Mouse (Mus musculus) kidney, postnatal 14 days (tissue): ENCODE measurements at regions not wholly inside any gene's neighbourhood (a gene's known extent, or its start where the extent isn't known, plus 50 kb on each side); places are given as distances from the start of the nearest gene placed in this dataset.

Experiments used
- DNase-seq: peaks from one replicate; pipeline ENCODE4 v3.0.0; 2022; ENCODE audit warnings: mixed read lengths

GRCm38 (mm10) chr17:14764796-14765195 lies 70.8 kb upstream of the Thbs2 start:
- no peak for DNase-seq

GRCm38 (mm10) chr17:14753095-14753494 lies 59.1 kb upstream of the Thbs2 start:
- peak; percentile 74 for DNase-seq

GRCm38 (mm10) chr17:14750519-14751145 lies 56.6 kb upstream of the Thbs2 start:
- DNase-seq = no peak

DNA sequence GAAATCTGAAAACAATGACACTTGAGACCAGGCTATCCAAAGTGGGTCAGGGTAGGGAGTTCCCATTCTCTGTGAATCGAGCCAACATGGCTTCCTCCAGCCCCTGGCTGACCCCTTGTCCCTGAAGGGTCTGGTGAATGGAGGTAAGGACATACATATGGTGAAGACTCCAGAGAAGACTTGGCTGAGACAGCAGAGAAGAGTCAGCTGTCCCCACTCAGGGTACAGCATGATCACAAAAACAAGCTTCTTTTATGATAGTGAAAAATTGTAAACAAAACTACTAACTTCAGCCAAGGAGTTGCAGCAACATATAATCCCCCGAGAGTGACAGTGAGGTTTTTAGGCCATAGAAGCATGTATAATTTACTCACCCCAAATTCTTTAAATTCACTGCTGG lies 55.2 kb upstream of the Thbs2 start:
- peak; percentile 42 for DNase-seq

GRCm38 (mm10) chr17:14747255-14747869 lies 53.3 kb upstream of the Thbs2 start:
- no peak for DNase-seq

DNA sequence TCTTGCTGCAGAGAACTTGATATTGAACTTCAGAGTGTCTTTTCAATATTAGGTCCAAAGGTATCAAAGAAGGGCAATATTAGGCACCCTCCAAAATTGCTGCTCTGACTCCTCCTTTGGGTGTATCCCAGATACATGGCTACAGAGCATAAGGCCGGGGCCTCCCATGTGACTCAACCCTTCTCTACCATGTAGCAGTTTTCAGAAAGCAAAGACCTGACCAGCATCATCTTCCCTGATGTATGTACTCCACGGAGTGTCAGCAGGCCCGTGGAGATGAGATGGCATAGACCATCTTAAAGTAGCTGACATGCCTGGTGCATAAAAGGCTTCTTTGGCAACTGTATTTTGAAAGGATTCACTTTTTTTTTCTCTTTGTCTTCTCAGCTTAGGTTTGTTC lies 51.5 kb upstream of the Thbs2 start:
- DNase-seq = no peak

DNA sequence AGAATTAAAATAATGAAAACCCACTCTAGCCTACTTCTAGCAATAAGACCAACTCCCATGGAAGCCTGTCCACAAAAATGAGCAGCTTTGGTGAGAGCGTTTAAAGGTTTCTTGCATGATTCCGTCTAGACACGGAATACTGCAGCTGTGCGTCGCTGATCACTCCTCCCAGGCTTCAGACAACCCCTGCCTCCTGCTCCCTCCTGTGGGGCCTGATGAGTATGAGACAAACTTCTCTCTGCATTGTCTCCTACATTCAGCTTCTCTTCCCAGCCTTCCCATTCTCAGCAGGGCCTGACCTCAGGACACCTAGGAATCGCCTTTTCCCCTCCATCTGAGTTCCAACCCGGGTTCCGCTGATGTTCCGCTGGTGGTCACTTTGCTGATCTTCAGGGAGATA lies 50.0 kb upstream of the Thbs2 start:
- DNase-seq = no peak
